Mouse (Mus musculus): ENCODE measurements around the gene Snx10. TPM values are rescaled to one million over a fixed set of nuclear protein-coding genes. Genes with fewer than 3 reads are reported as not detected.
A peak's percentile ranks its signal among the peaks of the same experiment; 100 is the strongest.

The Snx10 gene
- polyA plus RNA-seq, 1 experiment from 2014 or later, result 43.8 TPM

- H3K9me3 ChIP-seq (replicated peaks), result no peaks in the 10 kb centered on the region
- H3K4me2 ChIP-seq, result peak overlapping the region; percentile 55
- no peaks in the 10 kb centered on the region for H3K4me1 ChIP-seq
- peak overlapping the region; percentile 60 for H3K9ac ChIP-seq
- peak; percentile 67 for ATAC-seq
- H3K4me3 ChIP-seq, result peak overlapping the region; percentile 33
- no peaks in the 10 kb centered on the region for H3K36me3 ChIP-seq (ENCODE audit: poor library complexity, severe bottlenecking)
- H3K27me3 ChIP-seq, result no peaks in the 10 kb centered on the region
- H3K27ac ChIP-seq, result no peak overlapping the region
- 31% methylated on average over 18 of the region's 18 CpGs for WGBS
These were observed 14.7 kb upstream of the Snx10 start for GRCm38 (mm10) chr6:51508750-51509648.

DNA sequence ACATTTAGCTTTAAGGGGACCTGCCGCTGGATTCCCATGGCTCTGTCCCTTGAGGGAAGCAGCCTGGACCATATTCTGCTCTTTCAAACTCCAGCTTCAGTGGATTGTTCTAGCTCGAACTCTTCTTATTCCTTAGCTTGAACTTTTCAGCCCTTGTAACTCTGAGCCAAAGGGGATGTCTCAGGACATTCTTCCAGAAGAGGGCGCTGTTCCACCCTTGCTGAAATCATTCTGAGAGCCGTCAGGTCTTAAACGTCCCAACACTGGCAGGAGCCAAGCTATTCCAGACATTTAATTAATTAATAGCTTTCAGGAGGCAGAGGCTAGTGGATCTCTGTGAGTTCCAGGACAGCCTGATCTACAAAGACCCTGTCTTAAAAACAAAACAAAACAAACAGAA, 13.6 kb upstream of the Snx10 start:
- H3K4me1 ChIP-seq, result no peaks in the 10 kb centered on the region
- no peaks in the 10 kb centered on the region for H3K9me3 ChIP-seq (replicated peaks)
- H3K27ac ChIP-seq, result no peak overlapping the region
- no peak overlapping the region for H3K4me3 ChIP-seq
- H3K9ac ChIP-seq, result no peak overlapping the region
- WGBS, result 33% methylated on average over 5 of the region's 5 CpGs
- H3K36me3 ChIP-seq (ENCODE audit: poor library complexity, severe bottlenecking), result no peaks in the 10 kb centered on the region
- no peak overlapping the region for H3K4me2 ChIP-seq
- H3K27me3 ChIP-seq, result no peaks in the 10 kb centered on the region
- no peak for ATAC-seq

DNA sequence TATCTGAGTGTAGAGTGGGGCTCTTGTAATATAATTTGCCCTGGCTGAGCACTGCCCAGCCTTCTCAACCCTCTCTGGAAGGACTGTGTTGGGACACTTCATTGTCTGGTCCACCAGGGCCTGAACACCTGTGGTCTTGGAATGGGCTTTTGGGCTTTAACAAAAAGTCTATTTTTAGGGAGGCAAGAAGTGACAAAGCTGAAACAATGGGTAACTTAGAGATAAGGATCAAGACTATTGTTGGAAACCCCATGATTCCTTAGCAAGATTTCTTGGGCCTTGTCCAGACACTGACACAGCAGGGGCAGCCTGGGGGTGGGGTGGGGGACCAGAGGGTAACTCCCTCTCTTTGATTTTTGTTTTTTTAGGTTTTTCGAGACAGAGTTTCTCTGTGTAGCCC, 12.8 kb upstream of the Snx10 start:
- ATAC-seq, result no peak
- Histone ChIP-seq H3K27ac (no peak overlapping the region), H3K4me3 (no peak overlapping the region), H3K4me1 (no peaks in the 10 kb centered on the region), H3K9ac (no peak overlapping the region), H3K4me2 (no peak overlapping the region), H3K27me3 (no peaks in the 10 kb centered on the region), H3K9me3 (replicated peaks) (no peaks in the 10 kb centered on the region), H3K36me3 (ENCODE audit: poor library complexity, severe bottlenecking) (no peaks in the 10 kb centered on the region)
- WGBS, result 37% methylated on average over 1 of the region's 1 CpGs

DNA sequence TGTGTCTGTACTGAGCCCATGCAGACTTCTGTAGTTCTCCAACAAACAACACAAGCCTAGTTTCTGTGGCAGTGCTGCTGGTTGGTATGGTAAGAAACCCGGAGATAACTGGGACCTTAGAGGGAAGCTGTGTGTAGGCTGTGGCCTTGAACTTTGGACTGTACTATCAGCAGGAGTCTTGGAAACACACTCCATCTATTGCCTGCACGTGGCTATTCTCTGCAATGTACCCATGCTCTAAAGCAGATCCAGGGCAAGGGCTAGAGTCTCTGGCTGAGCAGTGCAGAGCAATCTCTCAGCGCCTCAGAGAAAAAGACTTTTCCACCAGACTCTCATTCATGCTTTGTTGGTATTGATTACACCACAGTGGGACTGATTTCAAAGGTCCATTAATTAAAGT, 10.0 kb upstream of the Snx10 start:
- Histone ChIP-seq H3K4me3 (no peak overlapping the region), H3K36me3 (ENCODE audit: poor library complexity, severe bottlenecking) (no peaks in the 10 kb centered on the region), H3K27ac (no peak overlapping the region), H3K4me2 (no peak overlapping the region), H3K4me1 (no peaks in the 10 kb centered on the region), H3K27me3 (no peaks in the 10 kb centered on the region), H3K9me3 (replicated peaks) (no peaks in the 10 kb centered on the region), H3K9ac (no peak overlapping the region)
- no peak for ATAC-seq
- 82% methylated on average over 3 of the region's 3 CpGs for WGBS

DNA sequence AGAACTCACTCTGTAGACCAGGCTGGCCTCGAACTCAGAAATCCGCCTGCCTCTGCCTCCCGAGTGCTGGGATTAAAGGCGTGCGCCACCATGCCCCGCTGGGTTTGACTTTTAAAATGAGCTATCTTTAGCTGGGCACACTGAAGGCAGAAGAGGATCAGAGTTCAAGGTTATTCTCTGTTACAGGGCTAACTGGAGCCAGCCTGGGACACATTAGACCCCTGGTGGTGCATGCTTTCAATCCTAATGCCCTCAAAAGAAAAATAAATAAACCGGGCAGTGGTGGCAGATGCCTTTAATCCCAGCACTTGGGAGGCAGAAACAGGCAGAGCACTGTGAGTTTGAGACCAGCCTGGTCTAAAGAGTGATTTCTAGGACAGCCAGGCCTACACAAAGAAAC, 8.8 kb upstream of the Snx10 start:
- ATAC-seq, result no peak
- Histone ChIP-seq H3K36me3 (ENCODE audit: poor library complexity, severe bottlenecking) (no peaks in the 10 kb centered on the region), H3K27me3 (no peaks in the 10 kb centered on the region), H3K4me1 (no peaks in the 10 kb centered on the region), H3K4me2 (no peak overlapping the region), H3K9ac (no peak overlapping the region), H3K27ac (no peak overlapping the region), H3K4me3 (no peak overlapping the region), H3K9me3 (replicated peaks) (no peaks in the 10 kb centered on the region)
- WGBS, result 94% methylated on average over 7 of the region's 7 CpGs

- Histone ChIP-seq H3K4me1 (peaks cover 10% of the 10 kb centered on the region), H3K27ac (no peak overlapping the region), H3K27me3 (no peaks in the 10 kb centered on the region), H3K9ac (peak overlapping the region; percentile 80; the same call in 1 of the 2 replicates), H3K36me3 (ENCODE audit: poor library complexity, severe bottlenecking) (no peaks in the 10 kb centered on the region), H3K9me3 (replicated peaks) (no peaks in the 10 kb centered on the region), H3K4me2 (peak overlapping the region; percentile 75), H3K4me3 (peak overlapping the region; percentile 71)
- 25% methylated on average over 5 of the region's 5 CpGs for WGBS
- peak; percentile 34; the same call in 1 of the 2 replicates for ATAC-seq
These were observed 391 bp upstream of the Snx10 start for GRCm38 (mm10) chr6:51523310-51523709.

GRCm38 (mm10) chr6:51524321-51524931, 725 bp downstream of the Snx10 start:
- 1% methylated on average over 21 of the region's 21 CpGs for WGBS
- H3K9ac ChIP-seq, result peak overlapping the region; percentile 80
- no peaks in the 10 kb centered on the region for H3K36me3 ChIP-seq (ENCODE audit: poor library complexity, severe bottlenecking)
- ATAC-seq, result peak; percentile 81
- peaks cover 17% of the 10 kb centered on the region for H3K4me1 ChIP-seq
- no peaks in the 10 kb centered on the region for H3K27me3 ChIP-seq
- H3K27ac ChIP-seq, result peak overlapping the region; percentile 72
- H3K4me3 ChIP-seq, result peak overlapping the region; percentile 71
- no peaks in the 10 kb centered on the region for H3K9me3 ChIP-seq (replicated peaks)
- H3K4me2 ChIP-seq, result peak overlapping the region; percentile 75

- H3K36me3 ChIP-seq (ENCODE audit: poor library complexity, severe bottlenecking), result no peaks in the 10 kb centered on the region
- peak overlapping the region; percentile 75 for H3K4me2 ChIP-seq
- H3K9me3 ChIP-seq (replicated peaks), result no peaks in the 10 kb centered on the region
- H3K9ac ChIP-seq, result peak overlapping the region; percentile 80
- ATAC-seq, result peak; percentile 50
- WGBS, result 43% methylated on average over 5 of the region's 5 CpGs
- H3K4me3 ChIP-seq, result peak overlapping the region; percentile 71
- H3K27me3 ChIP-seq, result no peaks in the 10 kb centered on the region
- no peak overlapping the region for H3K27ac ChIP-seq
- peaks cover 23% of the 10 kb centered on the region for H3K4me1 ChIP-seq
These were observed 1.3 kb downstream of the Snx10 start for GRCm38 (mm10) chr6:51525001-51525400.

- peaks cover 22% of the 10 kb centered on the region for H3K4me1 ChIP-seq
- no peaks in the 10 kb centered on the region for H3K27me3 ChIP-seq
- H3K9me3 ChIP-seq (replicated peaks), result no peaks in the 10 kb centered on the region
- H3K9ac ChIP-seq, result no peak overlapping the region
- H3K27ac ChIP-seq, result no peak overlapping the region
- WGBS, result 44% methylated on average over 7 of the region's 7 CpGs
- H3K4me2 ChIP-seq, result no peak overlapping the region
- no peak overlapping the region for H3K4me3 ChIP-seq
- H3K36me3 ChIP-seq (ENCODE audit: poor library complexity, severe bottlenecking), result no peaks in the 10 kb centered on the region
- no peak for ATAC-seq
These were observed 5.8 kb downstream of the Snx10 start for GRCm38 (mm10) chr6:51529457-51529856.

DNA sequence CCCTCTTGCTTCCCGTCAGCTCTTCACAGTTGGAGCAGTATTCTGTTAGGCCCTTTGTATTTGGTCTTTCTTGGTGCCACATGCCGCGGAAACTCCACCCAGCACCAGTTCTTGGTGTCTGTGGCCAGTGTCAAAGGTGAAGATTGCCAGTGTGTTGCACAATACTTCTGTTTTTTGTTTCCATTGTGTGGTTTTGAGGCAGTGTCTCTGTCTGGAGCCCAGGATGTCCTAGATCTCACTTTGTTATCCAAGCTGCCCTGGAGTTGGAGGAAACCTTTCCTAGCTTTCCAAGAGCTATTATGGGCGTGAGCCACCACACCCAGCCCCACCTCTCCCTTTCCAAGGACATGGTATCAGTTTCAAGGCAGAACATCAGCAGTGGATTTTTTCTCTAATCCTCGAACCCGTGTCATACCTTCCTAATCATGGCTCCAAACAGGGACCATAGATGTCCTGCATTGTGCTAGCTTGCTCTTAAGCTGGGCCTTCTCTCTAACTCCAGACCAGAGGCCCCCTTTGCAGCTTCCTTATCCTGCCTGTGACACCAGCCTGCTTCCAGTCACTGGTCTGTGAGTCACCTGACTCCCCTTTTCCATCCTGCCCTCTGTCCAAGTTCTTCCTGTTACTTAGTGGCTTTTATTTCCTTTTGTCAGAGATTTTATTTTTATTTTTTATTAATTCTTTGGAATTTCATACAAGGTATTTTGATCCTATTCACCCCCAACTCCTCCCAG, 9.9 kb downstream of the Snx10 start:
- H3K27ac ChIP-seq, result no peak overlapping the region
- H3K4me2 ChIP-seq, result no peak overlapping the region
- H3K27me3 ChIP-seq, result no peaks in the 10 kb centered on the region
- H3K36me3 ChIP-seq (ENCODE audit: poor library complexity, severe bottlenecking), result 0 out of 2 replicates have a peak, but pooled peaks cover 8% of the 10 kb centered on the region
- 76% methylated on average over 6 of the region's 6 CpGs for WGBS
- H3K9ac ChIP-seq, result no peak overlapping the region
- H3K9me3 ChIP-seq (replicated peaks), result no peaks in the 10 kb centered on the region
- H3K4me1 ChIP-seq, result peaks cover 14% of the 10 kb centered on the region
- no peak for ATAC-seq
- H3K4me3 ChIP-seq, result no peak overlapping the region

DNA sequence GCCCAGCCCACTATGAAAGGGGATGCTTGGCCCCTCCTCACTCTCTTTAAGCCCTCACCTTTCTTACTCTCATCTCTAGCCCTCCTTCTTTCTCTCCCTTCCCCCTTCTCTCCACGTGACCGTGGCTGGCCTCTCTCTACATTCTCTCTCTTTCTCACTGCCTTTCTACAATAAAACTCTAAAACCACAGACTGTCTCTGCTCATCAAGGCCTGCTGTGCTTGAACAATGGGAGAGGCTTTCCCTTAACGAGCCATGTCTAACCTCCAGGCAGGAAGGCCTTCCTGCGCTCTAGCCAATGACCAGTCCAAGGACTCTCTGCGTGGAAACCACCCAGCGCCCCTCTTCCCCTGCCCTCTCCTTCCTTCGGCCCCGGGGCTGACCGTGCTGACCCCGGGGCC, 11.9 kb downstream of the Snx10 start:
- no peak for ATAC-seq
- Histone ChIP-seq H3K4me3 (no peak overlapping the region), H3K27me3 (no peaks in the 10 kb centered on the region), H3K4me1 (no peaks in the 10 kb centered on the region), H3K4me2 (no peak overlapping the region), H3K9ac (no peak overlapping the region), H3K9me3 (replicated peaks) (no peaks in the 10 kb centered on the region; the same call in 1 of the 2 replicates), H3K36me3 (ENCODE audit: poor library complexity, severe bottlenecking) (peaks cover 15% of the 10 kb centered on the region), H3K27ac (no peak overlapping the region)
- 77% methylated on average over 10 of the region's 10 CpGs for WGBS

GRCm38 (mm10) chr6:51540525-51540924, 16.8 kb downstream of the Snx10 start:
- Histone ChIP-seq H3K4me3 (no peak overlapping the region), H3K9ac (no peak overlapping the region), H3K4me2 (no peak overlapping the region), H3K9me3 (replicated peaks) (no peaks in the 10 kb centered on the region; the same call in 1 of the 2 replicates), H3K27me3 (no peaks in the 10 kb centered on the region), H3K4me1 (peaks cover 23% of the 10 kb centered on the region), H3K36me3 (ENCODE audit: poor library complexity, severe bottlenecking) (peaks cover 15% of the 10 kb centered on the region), H3K27ac (no peak overlapping the region)
- ATAC-seq, result no peak
- WGBS, result 91% methylated on average over 6 of the region's 6 CpGs
